Mouse (Mus musculus): ENCODE measurements around the gene Kmt2c.

- TF ChIP-seq CTCF (IDR thresholded peaks at IDR 0.05; ENCODE audit: extremely low read depth, insufficient read depth, insufficient read length, insufficient replicate concordance): no peak
- no peak for TF ChIP-seq POLR2A (IDR thresholded peaks at IDR 0.05; ENCODE audit: low read depth, low read length)
Observed at GRCm38 (mm10) chr5:25544566-25544965, 46.0 kb upstream of the Kmt2c start.
